Mouse (Mus musculus): ENCODE results near the gene Hsd17b1. TPM values are rescaled to one million over a fixed set of nuclear protein-coding genes. Genes with fewer than 3 reads are reported as not detected.

Hsd17b1 gene
- total RNA-seq (2021) = 2.6 and 3.3 TPM in 2 replicates
- long read RNA-seq, partial matches to known transcripts = 0 of 1 reads
- long read RNA-seq, other reads (novel, unspliced or antisense) = 0 of 1 reads

GRCm38 (mm10) chr11:101078121-101078520 lies at the start of gene Hsd17b1:
Gene Hsd17b1 (plus strand): TSS chr11:101078411.
- no peak for DNase-seq

- DNase-seq = no peak
These were observed 48.9 kb upstream of the Hsd17b1 start for GRCm38 (mm10) chr11:101029320-101029719.

- no peak for DNase-seq
These were observed 47.9 kb upstream of the Hsd17b1 start for GRCm38 (mm10) chr11:101030136-101030807.

GRCm38 (mm10) chr11:101030808-101031156 lies 47.4 kb upstream of the Hsd17b1 start:
- no peak for DNase-seq

- no peak for DNase-seq
These were observed 46.7 kb upstream of the Hsd17b1 start for GRCm38 (mm10) chr11:101031470-101031869.

- no peak for DNase-seq
These were observed 44.2 kb upstream of the Hsd17b1 start for GRCm38 (mm10) chr11:101033856-101034500.

- peak; percentile 34 for DNase-seq
These were observed 43.4 kb upstream of the Hsd17b1 start for GRCm38 (mm10) chr11:101034614-101035327.

- DNase-seq = no peak
These were observed 42.9 kb upstream of the Hsd17b1 start for GRCm38 (mm10) chr11:101035328-101035695.

GRCm38 (mm10) chr11:101037795-101038194 lies 40.4 kb upstream of the Hsd17b1 start:
- DNase-seq = no peak

- no peak for DNase-seq
These were observed 32.4 kb upstream of the Hsd17b1 start for GRCm38 (mm10) chr11:101045826-101046225.

GRCm38 (mm10) chr11:101046440-101046839 lies 31.8 kb upstream of the Hsd17b1 start:
- no peak for DNase-seq

- DNase-seq = no peak
These were observed 30.7 kb upstream of the Hsd17b1 start for GRCm38 (mm10) chr11:101047502-101047901.

GRCm38 (mm10) chr11:101050359-101050758 lies 27.9 kb upstream of the Hsd17b1 start:
- no peak for DNase-seq

- DNase-seq = no peak
These were observed 27.1 kb upstream of the Hsd17b1 start for GRCm38 (mm10) chr11:101051051-101051493.

GRCm38 (mm10) chr11:101051617-101052016 lies 26.6 kb upstream of the Hsd17b1 start:
- no peak for DNase-seq

GRCm38 (mm10) chr11:101052751-101053473 lies 25.3 kb upstream of the Hsd17b1 start:
- DNase-seq = no peak

GRCm38 (mm10) chr11:101053974-101054373 lies 24.2 kb upstream of the Hsd17b1 start:
- no peak for DNase-seq

- DNase-seq = no peak
These were observed 22.8 kb upstream of the Hsd17b1 start for GRCm38 (mm10) chr11:101055418-101055817.

- DNase-seq = no peak
These were observed 21.3 kb upstream of the Hsd17b1 start for GRCm38 (mm10) chr11:101056885-101057284.

- DNase-seq = peak; percentile 81
These were observed 20.4 kb upstream of the Hsd17b1 start for GRCm38 (mm10) chr11:101057860-101058259.

GRCm38 (mm10) chr11:101058726-101059125 lies 19.5 kb upstream of the Hsd17b1 start:
- no peak for DNase-seq

GRCm38 (mm10) chr11:101059473-101059872 lies 18.7 kb upstream of the Hsd17b1 start:
- no peak for DNase-seq
